Mouse (Mus musculus) midbrain, postnatal 0 days (tissue): ENCODE results near the gene Rcan1. TPM values are rescaled to one million over a fixed set of nuclear protein-coding genes. Genes with fewer than 3 reads are reported as not detected.

Experiments used
- ATAC-seq: fragments of 200-750 bp; cut with Nextera tagmentation; 2 replicates; pipeline ENCODE4 v1.8.0; 2017; ENCODE audit warnings: moderate number of reproducible peaks, mild to moderate bottlenecking, moderate TSS enrichment, moderate library complexity; ENCODE audit not compliant: low FRiP score
- DNase-seq: peaks from one replicate; pipeline ENCODE4 v3.0.0-alpha.2; 2015; ENCODE audit warnings: low spot score
- H3K27ac ChIP-seq: fragments of 300-500 bp; sonication (generic); 2 replicates; pipeline ENCODE4 v1.5.1; 2014; ENCODE audit warnings: low read depth, mild to moderate bottlenecking, low read length, mixed read lengths
- H3K27me3 ChIP-seq: fragments of 300-500 bp; sonication (generic); 2 replicates; pipeline ENCODE4 v1.6.1; 2014; ENCODE audit warnings: low read length, control low read depth, mixed read lengths; ENCODE audit not compliant: insufficient read depth
- H3K36me3 ChIP-seq: fragments of 300-500 bp; sonication (generic); 2 replicates; pipeline ENCODE4 v1.6.1; 2014; ENCODE audit warnings: low read length, control low read depth, mixed read lengths; ENCODE audit not compliant: insufficient read depth
- H3K4me1 ChIP-seq: fragments of 300-500 bp; sonication (generic); 2 replicates; pipeline ENCODE4 v1.6.1; 2014; ENCODE audit warnings: mild to moderate bottlenecking, control low read depth, antibody characterized with exemption, low read length, mixed read lengths; ENCODE audit not compliant: insufficient read depth
- H3K4me2 ChIP-seq: fragments of 300-500 bp; sonication (generic); 2 replicates; pipeline ENCODE4 v1.6.1; 2014; ENCODE audit warnings: low read depth, mild to moderate bottlenecking, low read length, mixed read lengths; ENCODE audit not compliant: poor library complexity, severe bottlenecking
- H3K4me3 ChIP-seq: fragments of 300-500 bp; sonication (generic); 2 replicates; pipeline ENCODE4 v1.5.1; 2014; ENCODE audit warnings: low read depth, mild to moderate bottlenecking, low read length, moderate library complexity
- H3K9ac ChIP-seq: fragments of 300-500 bp; sonication (generic); replicated peaks from 2 replicates; pipeline ENCODE4 v1.6.1; 2014; ENCODE audit warnings: mild to moderate bottlenecking, low read length, moderate library complexity, mixed read lengths; ENCODE audit not compliant: poor library complexity, severe bottlenecking
- H3K9me3 ChIP-seq: fragments of 300-500 bp; sonication (generic); 2 replicates; pipeline ENCODE4 v1.6.1; 2016; ENCODE audit warnings: low read length, control low read depth
- CTCF ChIP-seq: IDR thresholded peaks from 2 replicates; pipeline ENCODE4 v1.5.1; 2016; ENCODE audit warnings: antibody characterized with exemption, mild to moderate bottlenecking
- WGBS: fragments of 180-500 bp; shearing (Covaris S2); extraction: QIAGEN DNeasy Blood & Tissue Kit; methylation state at CpG from one replicate; pipeline ENCODE4 v1.1.7; 2014; 5-methylcytosine and 5-hydroxymethylcytosine counted together
- polyA plus RNA-seq: library from polyadenylated mRNA; unstranded; fragments of >200 nt; fragmentation: Nextera tagmentation; extraction: Ambion mirVana; gene quantifications from 2 replicates; pipeline ENCODE4 v1.2.1, GENCODE M21; 2015
- total RNA-seq: library from RNA; depleted of rRNA; stranded (reverse); fragments of >200 nt; gene quantifications from 2 replicates; pipeline ENCODE4 v1.2.3, GENCODE M21; 2014

Gene Rcan1
- total and polyA plus RNA-seq, 2 experiments from 2014 or later = 68.6 to 91.3 TPM

DNA sequence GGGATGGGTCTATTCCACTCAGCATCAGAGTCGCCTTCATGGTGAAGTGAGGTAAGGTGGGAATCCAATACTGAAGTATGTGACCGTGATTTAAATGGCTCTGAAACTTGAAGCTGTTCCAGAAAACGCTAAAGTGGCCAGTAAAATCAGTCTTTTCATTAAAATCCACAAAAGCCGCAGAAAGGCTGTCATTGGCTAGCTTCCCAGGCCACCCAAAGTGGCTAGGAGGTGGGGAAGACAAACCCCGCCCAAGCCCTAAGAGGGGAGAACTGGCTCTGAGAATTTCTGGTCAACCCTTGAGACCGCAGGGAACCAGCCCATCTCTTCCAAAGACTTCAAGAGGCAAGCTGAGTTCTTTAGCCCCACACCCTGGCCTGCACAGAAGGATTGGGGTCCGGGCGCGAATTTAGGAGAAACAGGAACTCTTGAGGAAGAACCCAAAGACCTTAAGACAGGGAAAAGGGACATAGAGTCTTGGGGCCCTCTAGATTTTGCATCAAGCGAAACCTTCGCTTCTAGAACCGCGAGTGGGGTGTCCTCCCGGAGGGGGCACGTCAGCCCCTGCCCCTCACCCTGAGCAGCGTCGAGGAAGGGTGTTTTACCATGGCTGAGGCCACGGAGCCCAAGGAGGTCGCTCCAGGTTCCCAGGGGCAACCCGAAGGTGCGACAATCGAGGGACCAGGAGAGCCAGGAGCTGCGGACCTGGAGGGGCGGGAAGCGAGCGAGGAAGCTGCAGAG lies 27.4 kb upstream of the Rcan1 start:
- Histone ChIP-seq H3K9ac (peak overlapping the region; percentile 54), H3K27ac (no peak overlapping the region), H3K27me3 (peaks cover 13% of the 10 kb centered on the region), H3K9me3 (no peaks in the 10 kb centered on the region), H3K4me2 (peak overlapping the region; percentile 91), H3K4me1 (no peaks in the 10 kb centered on the region), H3K36me3 (no peaks in the 10 kb centered on the region), H3K4me3 (peak overlapping the region; percentile 49)
- WGBS = 9% methylated on average over 26 of the region's 26 CpGs
- DNase-seq (no peak), ATAC-seq (no peak)
- TF ChIP-seq CTCF = no peak

DNA sequence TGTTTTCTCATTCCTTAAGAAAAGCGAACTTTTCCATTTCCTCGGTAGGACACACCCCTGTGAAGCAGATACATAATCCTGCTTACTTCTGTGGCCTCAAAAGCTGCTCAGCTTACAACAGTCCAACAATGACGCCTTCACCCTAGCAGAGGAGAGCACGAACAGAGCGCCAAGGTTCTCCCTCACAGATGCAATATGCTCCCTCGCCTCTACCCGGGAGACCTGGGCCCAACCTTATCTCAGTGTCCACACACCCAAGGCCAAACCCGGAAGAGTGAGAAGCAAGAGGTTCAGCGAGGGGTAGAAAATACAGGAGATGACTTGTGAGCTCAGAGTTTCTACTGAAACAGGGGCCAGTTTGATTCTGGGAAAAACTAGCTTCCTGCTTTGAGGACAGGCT lies 18.7 kb upstream of the Rcan1 start:
- Histone ChIP-seq H3K27me3 (no peaks in the 10 kb centered on the region), H3K9ac (no peak overlapping the region), H3K27ac (no peak overlapping the region), H3K4me2 (no peak overlapping the region), H3K36me3 (no peaks in the 10 kb centered on the region), H3K9me3 (no peaks in the 10 kb centered on the region), H3K4me3 (no peak overlapping the region), H3K4me1 (no peaks in the 10 kb centered on the region)
- 81% methylated on average over 9 of the region's 9 CpGs for WGBS
- no peak for DNase-seq
- TF ChIP-seq CTCF = no peak
- ATAC-seq = no peak

DNA sequence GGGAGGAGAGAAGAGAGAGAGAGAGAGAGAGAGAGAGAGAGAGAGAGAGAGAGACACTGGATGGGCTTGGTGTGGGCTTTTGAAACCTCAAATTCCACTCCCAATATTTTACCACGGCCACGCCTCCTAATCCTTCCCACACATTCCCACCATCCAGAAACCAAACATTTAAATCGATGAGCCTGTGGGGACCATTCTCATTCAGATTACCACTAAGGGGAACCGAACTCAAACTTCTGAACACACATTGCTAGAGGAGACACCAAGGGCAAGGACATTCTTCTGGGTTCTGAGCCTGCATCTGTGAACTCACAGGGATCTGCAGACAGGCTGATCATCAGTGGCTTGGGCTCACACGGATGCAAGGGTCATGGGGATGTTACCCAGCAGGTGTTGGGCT lies 17.8 kb upstream of the Rcan1 start:
- Histone ChIP-seq H3K9me3 (no peaks in the 10 kb centered on the region), H3K36me3 (no peaks in the 10 kb centered on the region), H3K27me3 (no peaks in the 10 kb centered on the region), H3K4me3 (no peak overlapping the region), H3K4me1 (no peaks in the 10 kb centered on the region), H3K9ac (no peak overlapping the region), H3K27ac (no peak overlapping the region), H3K4me2 (no peak overlapping the region)
- no peak for ATAC-seq
- no peak for TF ChIP-seq CTCF
- 87% methylated on average over 5 of the region's 5 CpGs for WGBS
- no peak for DNase-seq

DNA sequence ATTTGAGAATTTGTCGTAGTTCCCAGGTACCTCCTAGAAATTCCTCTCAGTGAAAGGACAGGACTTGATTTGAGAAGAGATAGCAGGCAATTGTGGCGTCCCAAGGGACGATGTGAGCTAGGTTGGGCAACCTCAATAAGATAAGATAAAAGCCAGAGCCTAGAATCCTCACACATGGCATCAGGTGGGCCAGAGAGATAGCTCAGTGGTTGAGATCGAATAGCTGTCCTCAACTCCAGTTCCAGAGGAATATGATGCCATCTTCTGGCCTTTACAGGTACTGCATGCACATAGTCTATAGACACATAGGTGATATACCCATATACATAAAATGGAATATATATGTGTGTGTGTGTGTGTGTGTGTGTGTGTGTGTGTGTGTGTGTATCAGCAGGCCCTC lies 16.8 kb upstream of the Rcan1 start:
- H3K9ac ChIP-seq = no peak overlapping the region
- WGBS = 58% methylated on average over 4 of the region's 4 CpGs
- no peak overlapping the region for H3K4me2 ChIP-seq
- no peak overlapping the region for H3K27ac ChIP-seq
- no peaks in the 10 kb centered on the region for H3K36me3 ChIP-seq
- H3K4me3 ChIP-seq = no peak overlapping the region
- no peaks in the 10 kb centered on the region for H3K9me3 ChIP-seq
- DNase-seq = peak; percentile 59
- no peak for ATAC-seq
- no peaks in the 10 kb centered on the region for H3K4me1 ChIP-seq
- no peaks in the 10 kb centered on the region for H3K27me3 ChIP-seq
- TF ChIP-seq CTCF = peak; percentile 76

DNA sequence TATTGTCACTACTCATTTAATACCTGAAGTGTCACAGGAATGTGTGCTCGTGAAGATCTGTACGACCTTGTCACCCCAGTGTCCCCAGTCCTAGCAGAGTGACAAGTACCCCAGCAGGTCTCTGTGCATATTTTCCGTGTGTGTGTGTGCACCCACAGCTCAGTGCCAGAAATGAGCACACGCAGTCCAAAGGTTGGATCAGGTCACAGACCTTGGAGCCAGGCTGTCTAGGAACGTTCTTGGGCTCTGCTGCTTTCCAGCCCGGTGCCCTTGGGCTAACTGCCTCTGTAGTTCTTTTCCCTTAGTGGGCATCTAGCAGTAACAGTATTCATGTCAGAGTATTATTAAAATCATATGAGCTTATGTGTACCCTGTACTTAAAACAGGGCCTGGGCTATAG lies 16.4 kb upstream of the Rcan1 start:
- TF ChIP-seq CTCF = no peak

DNA sequence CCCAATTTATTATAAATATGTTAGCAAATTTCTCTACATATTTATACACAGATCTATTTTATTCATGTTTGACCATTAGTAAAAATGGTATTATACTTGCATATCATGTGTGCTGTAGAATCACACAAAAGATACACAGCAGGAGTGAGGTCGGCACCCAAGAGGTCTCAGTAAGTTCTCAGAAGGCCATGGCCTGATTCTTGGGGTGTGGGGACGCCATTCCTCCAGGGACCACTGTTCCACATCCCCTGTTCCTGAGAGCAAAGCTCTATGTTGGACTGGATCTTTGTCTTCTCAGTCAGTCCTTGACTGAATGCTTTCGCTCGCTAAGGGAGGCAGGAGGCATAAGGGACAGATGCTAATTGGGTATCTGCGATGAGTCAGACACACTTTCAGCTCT lies 14.8 kb upstream of the Rcan1 start, which contains the start of gene Clic6:
TSS of gene Clic6 (plus strand) at position 301 of the 400 bp plus-strand sequence.
- no peak within 1 kb of the TSS for H3K4me3 ChIP-seq
- no peaks in the 10 kb centered on the region for H3K36me3 ChIP-seq
- H3K27me3 ChIP-seq = no peaks in the 10 kb centered on the region
- H3K4me2 ChIP-seq = no peak within 1 kb of the TSS
- H3K4me1 ChIP-seq = no peaks in the 10 kb centered on the region
- no peaks in the 10 kb centered on the region for H3K9me3 ChIP-seq
- DNase-seq = no peak
- no peak for TF ChIP-seq CTCF
- ATAC-seq = no peak
- H3K27ac ChIP-seq = no peak within 1 kb of the TSS
- WGBS = 90% methylated on average over 5 of the region's 5 CpGs
- no peak within 1 kb of the TSS for H3K9ac ChIP-seq

More for the DNA sequence above, 16.4 kb upstream of the Rcan1 start:
- Histone ChIP-seq H3K4me3 (no peak overlapping the region), H3K36me3 (no peaks in the 10 kb centered on the region), H3K4me1 (no peaks in the 10 kb centered on the region), H3K27ac (no peak overlapping the region), H3K9me3 (no peaks in the 10 kb centered on the region), H3K27me3 (no peaks in the 10 kb centered on the region), H3K9ac (no peak overlapping the region), H3K4me2 (no peak overlapping the region)
- 87% methylated on average over 6 of the region's 6 CpGs for WGBS
- no peak for ATAC-seq
- no peak for DNase-seq
